Mouse (Mus musculus): Measurements from ENCODE around the gene Hoxd11.

Gene Hoxd11

DNA sequence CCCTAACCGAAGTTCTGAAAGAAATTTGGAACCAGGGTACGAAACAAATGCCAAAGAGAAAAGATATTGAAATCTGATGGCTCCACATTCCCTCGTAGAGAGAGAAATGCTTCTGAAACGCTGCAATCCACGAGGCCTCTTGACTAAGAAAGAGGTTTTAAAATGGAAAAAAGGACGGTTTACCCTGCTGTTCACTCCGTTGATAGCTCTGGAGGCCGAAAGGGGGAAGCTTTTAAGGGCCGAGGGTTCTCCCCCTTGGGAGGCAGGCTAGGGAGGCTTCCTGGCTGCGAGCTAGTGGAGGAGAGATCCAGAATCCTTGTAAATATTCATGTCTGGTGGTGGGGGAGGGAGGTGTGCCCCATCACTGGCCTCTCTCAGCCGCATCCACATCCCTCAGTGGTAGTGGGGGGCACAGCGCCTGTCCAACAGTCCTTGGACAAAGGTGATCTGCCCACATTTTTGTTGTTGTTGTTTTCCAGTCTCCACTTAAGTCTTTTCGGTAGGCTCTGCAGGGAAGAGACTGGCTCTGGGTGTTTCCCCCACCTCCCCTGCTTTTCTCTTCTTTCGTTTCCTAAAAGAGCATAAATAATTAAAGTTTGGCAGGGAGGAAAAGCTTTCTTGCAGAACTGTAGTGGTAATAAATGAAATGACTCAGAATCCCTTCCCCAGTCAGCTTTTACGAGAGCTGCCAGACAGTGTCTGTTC is at the start of gene Hoxd11:
Gene Hoxd11 (plus strand): TSS at position 667 of the 705 bp plus-strand sequence.
- ATAC-seq (ENCODE audit: low TSS enrichment), result no peak

DNA sequence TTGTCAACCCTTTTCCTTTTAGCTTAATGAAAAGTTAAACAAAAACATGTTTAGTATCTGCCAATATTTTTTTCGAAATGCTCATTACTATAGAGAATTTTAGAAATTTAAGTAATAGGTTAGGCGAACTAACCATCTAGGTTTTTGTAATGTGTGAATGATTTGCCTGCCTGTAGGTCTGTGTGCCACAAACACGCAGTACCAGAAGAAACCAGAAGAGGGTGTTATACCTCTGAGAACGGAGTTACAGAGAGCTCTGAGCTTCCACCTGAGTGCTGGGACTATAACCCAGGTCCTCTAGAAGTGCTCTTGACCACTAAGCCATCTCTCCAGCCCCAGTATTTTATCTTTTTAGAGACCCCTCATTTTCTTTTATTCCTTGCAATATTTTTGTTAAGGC is 43.9 kb upstream of the Hoxd11 start:
- no peak for ATAC-seq (ENCODE audit: low TSS enrichment)

DNA sequence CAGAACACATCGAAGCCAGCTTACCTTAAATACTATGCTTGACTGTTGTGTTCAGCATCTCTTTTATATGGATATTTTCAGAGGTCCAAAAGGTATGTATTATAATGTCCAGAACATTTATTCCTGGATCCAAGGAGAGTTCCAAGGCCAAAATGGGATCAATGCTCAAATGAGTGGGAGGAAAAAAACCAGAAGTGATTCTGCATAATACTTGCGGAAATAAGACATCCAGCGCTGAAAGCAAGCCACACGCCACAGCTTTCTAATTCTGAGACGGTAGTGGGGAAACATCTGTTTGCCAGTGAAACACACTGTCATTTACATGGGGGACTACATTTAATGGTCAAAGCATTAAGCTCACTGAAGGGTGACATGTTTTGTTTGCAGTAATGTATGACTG is 36.9 kb upstream of the Hoxd11 start:
- ATAC-seq (ENCODE audit: low TSS enrichment), result no peak

DNA sequence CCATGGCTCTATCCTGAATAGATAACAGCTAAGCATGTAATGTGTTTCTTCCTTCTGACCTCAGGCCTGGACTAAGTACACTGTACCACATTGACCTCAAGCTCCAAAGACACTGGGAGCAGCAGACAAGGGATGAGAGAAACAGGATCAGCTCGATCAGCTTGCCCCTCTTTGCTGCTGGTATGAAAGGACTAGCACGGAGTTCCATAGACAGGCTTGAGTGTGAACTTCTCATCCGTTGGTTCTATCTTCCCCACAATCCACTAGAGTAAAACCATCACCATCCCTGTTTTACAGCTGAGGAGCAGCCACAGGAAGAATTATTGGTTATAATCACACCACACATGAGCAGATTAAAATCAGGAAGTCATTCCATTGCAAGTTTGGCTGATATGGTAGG is 33.7 kb upstream of the Hoxd11 start:
- ATAC-seq (ENCODE audit: low TSS enrichment), result no peak

DNA sequence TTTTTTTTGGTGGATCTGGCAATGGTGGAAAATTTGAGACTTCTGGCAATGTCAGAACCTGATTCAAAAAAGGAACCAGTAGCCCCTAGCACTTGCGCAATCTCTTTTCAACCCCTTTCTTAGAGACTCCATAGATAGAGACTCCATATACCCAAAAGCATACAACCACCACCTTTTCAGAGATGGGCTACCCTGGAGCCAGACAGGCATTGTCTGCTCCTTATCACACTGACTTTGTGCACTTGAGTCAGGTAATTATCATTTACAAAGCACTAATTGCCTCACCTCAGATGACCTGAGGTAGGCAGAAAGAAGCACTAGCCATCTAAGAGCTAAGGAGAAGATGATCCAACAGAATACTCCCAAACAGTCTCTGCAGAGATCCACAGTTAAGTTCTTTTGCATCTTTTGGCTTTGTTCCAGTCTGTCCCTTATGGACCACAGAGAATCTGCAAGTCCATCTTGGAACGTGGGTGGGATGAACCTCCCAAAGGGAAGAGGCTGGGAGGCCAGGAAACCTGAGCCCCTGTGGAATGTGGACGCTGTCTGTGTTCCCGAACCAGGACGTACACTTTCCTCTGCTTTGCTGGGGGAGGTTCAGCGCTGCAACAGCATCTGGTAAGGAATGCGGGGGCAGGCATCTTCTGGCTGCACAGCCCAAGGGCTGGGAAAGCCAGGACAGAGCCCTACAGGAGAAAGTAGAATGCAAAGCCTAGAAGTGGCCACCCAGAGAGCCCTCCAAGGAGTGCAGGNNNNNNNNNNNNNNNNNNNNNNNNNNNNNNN is 32.1 kb upstream of the Hoxd11 start:
- no peak for ATAC-seq (ENCODE audit: low TSS enrichment)

DNA sequence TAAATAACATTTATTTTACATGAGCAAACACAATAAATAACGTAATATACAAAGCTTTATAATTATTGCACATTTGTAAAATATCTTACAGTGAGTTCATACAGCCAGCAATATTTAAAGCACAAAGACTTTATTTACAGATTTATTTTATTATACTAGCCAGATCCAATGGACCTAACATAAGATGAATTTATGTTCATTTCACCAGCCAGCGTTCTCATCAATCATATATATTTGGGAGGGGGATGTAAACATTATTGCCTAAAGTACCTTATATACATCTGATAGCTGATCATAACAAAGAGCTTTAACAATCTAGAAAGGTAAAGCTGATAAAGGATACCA is 26.4 kb upstream of the Hoxd11 start:
- ATAC-seq (ENCODE audit: low TSS enrichment), result no peak

DNA sequence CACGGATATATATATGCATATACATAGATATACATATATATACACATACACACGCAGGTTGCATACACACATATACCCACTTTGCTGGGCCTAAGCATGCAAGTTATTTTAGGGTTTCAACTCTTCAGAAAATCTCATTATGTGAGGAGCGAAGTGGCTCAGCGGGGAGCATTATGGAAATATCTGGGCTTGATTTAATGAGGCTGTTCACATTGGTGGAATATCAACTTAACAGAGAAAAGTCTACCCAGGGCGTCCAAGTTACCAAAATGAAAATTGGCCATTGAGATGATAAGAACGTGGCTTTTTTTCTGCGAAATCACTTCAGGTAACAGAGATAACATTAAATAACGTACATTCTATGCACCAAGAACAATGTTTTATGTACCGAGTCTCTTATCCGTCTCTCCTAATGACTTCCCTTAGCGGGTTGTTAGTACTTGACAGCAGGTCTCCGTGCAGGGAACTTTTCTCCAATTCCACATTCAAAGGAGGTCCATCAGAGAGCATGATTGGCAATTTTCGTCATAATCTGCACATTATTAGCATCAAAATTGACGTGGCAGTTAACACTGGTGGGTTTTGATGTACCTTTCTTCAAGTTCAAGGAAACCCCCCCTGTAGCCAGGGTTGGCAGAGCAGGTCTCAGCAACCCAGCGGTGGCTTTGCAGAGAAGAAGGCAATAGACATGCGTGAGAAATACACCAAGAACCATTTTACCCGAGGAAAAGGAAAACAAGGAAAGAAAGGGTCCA is 25.4 kb upstream of the Hoxd11 start:
- no peak for ATAC-seq (ENCODE audit: low TSS enrichment)

DNA sequence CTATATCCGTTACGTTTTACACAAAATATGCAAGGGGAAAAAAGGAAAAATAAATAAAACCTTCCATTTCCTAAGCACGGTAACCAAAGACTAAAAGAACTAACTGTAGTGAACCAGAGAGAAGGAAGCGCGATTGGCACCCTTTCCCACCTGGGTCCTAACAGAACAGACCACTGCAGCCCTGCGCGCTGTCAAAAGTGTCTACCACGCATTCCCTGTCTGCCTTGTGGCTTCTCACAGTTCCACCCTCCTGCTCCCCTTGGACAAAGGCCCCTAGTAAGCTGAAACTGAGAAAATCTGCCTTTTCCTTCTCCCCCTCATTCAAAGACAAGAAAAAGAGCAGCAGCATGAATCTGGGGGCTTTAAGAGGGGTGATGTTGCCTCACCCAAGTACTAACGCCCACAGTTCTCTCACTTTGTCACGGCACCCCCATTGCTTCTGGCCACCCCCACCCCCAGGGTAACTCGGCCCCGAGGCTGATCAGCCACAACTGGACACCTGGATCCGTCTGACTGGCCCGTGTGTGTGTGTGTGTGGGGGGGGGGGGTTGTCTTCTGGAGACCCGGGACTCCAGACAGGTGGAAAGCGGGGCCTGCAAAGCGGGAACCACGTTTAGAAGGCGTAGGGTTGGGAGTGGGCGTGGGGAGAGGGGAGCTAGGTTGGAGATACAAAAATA is 24.5 kb upstream of the Hoxd11 start:
- ATAC-seq (ENCODE audit: low TSS enrichment), result no peak

DNA sequence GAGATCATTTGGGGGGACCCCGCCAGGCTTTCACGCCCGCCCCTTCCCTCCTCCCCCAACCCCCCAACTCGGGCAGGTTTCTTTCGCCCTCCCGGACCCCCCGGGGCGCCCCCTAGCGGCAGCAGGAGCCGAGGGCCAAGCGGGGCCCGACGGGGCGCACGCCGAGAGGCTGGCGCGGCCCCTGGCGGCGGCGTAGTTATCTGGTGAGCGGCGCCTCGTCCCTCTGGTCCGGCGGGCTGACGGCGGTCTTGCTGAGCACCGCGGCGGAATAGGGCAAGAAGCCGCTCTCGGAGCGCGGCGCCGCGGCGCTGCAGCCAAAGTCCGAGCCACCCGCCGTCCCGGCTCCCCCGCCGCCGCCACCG is 24.0 kb upstream of the Hoxd11 start:
- ATAC-seq (ENCODE audit: low TSS enrichment), result no peak

DNA sequence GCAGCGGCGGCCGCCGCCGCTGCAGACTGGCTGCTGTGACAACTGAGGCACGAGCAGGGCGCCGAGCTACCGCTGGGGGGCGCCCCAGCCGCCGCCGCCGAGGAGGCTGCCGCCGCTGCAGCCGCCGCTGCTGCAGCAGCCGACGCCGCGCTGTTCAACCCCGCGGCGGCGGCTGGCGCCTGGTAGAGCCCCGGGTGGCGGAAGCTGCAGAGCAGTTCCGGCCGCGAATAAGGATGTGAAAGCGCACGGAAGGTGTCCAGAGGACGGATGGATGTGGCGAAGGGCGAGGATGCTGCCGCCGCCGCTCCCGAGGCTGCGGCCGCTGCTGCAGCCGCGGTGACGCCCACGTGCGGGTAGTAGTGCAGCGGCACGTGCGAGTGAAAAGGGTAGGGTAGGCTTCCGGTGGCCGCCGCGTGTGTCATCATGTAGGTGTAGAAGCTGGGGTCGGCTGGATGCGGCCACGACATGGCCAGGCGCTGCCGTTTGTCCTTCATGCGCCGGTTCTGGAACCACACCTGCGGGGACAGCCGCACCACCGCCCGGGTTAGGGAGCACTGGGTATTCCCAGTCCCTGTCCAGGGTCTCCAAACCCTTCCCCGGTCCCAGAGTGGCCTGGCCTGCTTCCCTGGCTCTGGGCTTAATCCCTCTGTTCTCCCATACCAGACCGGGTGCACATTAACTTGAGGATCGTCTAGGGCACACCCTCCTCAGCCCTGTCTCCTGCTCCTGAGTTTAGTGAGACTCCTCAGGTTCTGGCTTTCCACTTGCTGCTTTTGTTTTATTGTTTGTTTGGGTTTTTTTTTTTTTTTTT is 23.3 kb upstream of the Hoxd11 start:
- ATAC-seq (ENCODE audit: low TSS enrichment), result no peak

DNA sequence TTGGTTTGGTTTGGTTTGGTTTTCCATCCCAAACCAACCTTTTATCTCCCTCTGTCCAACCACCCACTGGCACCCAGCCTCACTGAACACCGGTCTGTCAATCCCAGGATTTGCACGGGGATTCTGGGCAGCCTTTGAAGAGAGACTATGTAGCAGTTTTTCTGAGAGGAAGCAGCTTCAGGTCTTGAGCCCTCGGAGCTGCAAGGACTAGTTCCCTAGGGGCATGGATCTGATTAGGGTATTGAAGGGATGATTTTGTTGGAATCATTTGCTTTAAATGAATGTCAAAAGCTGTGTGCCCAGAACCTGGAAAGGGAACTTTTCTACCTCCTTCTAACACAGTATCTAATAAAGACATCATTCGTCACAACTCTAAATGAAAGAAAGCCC is 22.7 kb upstream of the Hoxd11 start:
- ATAC-seq (ENCODE audit: low TSS enrichment), result no peak

DNA sequence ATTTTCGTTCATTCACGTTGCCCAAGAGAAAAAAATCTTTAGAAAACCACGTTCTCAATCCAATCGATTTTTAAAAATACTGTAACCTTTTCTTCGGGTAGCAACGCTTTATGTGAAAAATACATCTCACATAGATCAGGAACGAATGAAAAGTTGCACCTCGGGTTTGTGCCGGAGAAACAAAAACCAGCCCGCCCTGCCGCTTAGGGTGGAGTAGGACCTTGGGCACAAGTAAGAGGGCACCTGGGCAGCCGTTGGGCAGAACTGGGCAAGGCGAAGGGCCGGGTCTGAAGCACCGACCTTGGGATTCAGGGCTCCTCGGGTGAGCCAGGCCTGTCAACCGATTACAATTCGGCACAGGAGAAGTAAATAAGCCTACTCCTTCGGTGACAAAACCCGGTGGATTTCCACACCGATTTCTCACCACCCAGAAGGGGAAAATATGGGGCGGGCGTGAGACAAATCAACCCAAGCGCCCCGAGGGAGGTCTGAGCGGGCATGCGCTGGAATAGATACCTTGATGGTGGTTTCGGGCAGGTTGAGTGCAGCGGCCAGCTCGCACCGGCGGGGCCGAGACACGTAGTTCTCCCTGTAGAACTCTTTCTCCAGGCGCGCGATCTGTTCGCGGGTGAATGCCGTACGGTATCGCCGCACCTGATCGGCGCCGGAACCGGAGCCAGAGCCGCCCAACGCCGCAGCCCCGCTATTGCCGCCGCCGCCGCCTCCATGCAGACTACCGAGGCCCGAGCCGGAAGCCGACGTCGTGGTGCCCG is 21.9 kb upstream of the Hoxd11 start:
- no peak for ATAC-seq (ENCODE audit: low TSS enrichment)

DNA sequence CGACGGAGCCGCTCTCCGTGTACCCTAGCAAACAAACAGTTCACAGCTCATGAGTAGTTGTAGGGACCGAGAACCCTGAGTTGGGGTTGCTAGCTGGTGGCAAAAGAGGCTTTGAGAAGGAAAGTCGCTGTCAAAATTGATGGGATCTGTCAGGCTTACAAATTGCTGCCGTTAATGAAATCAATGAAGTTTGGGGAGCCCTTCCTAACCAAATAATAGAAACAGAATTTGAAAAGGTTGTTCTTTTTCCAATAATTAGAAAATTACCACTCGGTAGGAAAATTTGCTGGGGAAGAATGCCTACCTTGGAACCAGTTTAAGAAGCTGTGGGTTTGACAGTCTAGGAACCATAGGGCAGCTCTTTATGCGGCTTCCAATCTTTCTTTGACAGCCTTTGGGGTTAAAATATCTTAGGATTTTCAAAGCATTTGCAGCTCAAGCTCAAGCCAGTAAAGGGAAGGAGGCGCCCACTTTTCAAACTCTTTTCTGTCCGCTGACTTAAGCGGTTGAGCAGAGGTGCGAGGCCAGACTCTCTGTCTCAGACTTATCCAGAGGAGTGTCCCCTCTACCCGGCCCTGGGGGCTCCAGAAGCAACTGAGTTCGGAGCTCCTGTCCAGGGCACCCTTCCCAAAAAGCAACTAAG is 21.2 kb upstream of the Hoxd11 start:
- no peak for ATAC-seq (ENCODE audit: low TSS enrichment)

DNA sequence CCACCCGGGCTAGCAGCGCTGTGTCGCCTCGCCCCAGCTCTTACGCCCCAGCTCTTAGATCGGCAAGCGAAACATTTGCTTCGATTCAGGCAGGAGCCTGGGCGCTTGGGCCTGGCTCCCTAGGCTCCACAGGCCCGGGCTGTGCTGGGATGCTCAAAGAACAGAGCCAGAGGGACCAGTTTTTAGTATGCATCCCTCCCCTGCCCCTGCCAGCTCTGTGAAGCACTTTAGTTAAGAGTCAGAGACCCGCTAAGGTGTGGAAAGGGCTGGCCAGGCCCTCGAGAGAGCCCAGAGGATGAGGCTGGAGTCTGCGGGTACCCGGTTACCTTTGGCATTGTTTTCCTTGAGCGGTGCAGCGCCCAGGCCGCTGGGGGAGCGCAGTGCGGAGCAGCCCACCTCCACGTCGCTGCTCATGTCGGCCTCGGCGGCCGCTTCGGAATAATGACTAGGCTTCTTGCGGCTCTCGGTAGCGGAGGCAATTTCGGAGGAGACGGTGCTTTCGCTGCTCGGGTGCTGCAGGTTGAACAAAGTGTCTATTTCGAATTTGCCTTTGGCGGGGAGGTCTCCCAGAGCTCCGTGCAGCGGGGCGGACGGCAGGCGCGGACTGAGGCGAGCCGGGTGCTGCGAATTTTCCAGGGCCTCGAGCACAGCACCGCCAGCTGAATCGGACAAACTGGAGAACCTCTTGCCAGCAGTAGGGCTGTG is 20.5 kb upstream of the Hoxd11 start:
- no peak for ATAC-seq (ENCODE audit: low TSS enrichment)

DNA sequence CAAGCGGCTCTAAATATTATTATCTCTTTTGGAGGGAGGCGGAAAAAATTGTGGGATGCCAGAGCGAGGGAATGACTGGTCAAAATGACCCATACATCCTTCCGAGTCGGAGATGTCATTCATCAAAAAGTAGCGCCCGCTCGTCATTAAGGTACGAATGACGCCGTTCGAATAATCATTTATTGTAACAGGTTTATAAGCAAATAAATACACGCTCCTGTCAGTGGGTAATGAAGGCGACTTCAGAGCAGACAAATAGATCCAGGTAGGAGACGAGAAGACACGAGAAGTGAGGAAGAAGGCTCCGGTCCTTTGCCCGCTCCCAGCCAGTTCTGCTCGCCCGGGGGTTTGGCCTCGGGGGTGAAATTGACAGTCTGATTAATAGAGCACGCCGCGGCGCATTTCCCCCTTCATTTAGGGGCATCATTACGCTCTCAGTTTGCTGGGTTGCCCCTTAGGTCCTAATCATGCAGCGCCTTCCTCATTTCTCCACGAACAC is 19.8 kb upstream of the Hoxd11 start, which contains the start of gene Evx2:
Gene Evx2 (minus strand): TSS at position 51 of the 499 bp plus-strand sequence.
- no peak for ATAC-seq (ENCODE audit: low TSS enrichment)

DNA sequence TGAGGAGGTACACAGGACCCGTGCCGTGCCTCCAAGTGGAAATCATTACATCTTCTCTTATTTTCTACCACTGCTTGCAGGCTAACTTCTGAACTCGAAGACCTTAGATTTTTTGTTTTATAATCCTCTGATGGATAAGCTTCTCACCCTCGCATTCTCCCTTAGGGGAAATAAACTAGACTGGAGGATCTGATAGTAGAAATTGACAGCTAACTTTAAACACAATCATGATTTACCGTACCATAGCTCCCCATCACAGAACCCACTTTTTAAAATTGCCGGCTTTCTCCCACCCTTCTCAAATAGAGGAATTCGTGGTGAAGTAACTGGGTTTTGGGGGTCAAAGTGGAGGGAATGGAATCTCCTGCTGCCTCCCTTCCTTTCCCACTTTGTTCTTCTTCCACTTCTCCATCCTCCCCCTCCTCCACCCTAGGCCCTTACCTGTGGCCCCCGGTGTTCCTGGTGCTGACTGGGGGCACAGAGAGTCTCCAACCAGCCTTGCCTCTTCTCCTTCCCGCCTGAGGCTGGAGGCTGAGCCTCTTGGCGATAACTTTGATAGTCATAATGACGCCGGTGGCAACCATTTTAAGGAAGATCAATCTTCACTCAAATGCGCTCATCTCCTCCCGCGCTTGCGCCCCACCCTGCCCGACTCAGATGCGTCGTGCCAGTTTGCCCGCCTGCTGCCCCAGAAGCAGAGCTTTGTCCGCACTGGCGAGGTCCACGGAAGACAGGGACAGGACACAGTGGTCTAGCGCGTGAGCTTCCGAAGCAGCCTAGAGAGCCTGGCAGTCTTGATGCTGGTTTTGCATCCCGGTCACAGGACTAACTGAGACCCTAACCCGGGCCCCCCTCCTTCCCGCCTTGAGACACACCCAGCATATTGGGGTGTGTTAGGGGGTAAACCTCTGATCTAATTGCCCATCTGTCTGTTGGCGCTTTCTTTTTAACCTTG is 18.7 kb upstream of the Hoxd11 start:
- no peak for ATAC-seq (ENCODE audit: low TSS enrichment)

DNA sequence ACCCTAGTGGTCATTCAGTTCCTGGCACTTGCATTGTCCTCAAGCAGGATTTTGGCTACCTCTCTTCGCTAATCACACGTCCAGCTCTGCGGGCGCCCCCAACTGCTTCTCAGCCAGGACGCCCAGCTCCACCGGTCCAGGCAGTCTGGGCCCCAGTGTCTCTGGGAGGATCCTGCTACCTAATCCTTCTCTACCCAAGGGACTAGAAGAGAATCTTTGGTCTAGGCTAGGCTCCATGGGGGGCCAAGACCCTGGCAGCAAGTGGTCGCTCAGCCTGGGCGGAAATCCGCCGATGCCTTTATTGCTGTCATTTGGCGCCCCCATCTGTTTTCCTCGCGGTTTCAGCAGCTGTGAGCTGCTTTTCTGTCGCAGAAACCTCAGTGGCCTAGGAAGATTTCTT is 17.7 kb upstream of the Hoxd11 start:
- ATAC-seq (ENCODE audit: low TSS enrichment), result no peak

DNA sequence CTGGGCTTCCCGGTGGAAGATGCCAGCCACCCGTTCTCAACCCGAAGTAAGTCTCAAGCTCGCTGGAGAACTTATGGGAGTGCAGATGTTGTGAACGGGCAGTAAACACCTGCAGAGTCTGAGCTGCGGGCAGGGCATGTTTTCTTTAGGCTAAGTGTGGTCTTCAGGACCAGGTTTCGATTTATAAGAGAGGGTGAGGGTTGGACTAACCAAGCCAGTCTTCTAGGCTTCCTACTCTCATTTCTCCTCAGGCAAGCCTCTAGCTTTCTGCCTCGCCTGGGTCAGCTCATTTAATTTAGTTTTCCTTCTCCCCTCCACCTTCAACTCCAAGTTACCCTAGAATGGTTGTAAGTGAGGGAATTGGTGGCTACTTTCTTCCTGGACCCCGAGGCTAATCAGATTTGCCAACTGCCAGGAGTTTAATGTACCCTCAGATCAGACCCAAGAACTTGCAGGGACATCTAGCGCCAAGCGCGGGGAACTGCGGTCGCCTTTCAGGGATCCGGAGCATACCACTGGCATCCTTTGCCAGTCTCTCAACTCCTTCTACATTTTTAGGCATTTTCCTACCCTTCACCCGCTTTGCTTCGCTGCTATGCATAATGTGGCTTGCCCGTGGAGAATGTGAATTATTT is 15.9 kb upstream of the Hoxd11 start:
- peak; percentile 85 for ATAC-seq (ENCODE audit: low TSS enrichment)

Measured in frontal cortex, adult (tissue).